Mouse (Mus musculus) right cerebral cortex, postnatal 10 days (tissue): Measurements from ENCODE around the gene Fam216b.
A peak's percentile ranks its signal among the peaks of the same experiment; 100 is the strongest.

ENCODE experiments used
- DNase-seq, 2 experiments: peaks; one replicate each; pipeline ENCODE4 v3.0.0; 2021; ENCODE audit warnings: low spot score in 2 of 2

Fam216b gene

DNA sequence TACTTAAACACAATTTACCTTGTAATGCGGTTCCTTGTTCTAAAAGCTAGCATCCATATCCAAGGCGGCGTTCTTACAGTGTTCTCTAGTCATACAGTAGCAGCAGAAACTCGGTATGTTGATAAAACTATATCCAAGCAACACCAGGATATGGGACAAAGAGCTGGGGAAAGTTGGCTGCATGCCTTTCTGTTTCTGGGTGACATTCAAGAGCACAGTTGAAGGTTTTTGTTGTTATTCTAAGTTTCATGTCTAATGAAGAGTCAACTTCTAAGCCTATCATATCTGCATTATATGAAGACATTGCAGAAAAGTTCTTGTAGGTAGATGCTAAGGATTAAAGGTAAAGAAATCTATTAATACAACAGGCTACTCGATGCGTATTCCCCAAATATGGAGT is at the start of gene Fam216b:
Gene Fam216b (minus strand): TSS at position 101 of the 400 bp plus-strand sequence.
- no peak for DNase-seq

DNA sequence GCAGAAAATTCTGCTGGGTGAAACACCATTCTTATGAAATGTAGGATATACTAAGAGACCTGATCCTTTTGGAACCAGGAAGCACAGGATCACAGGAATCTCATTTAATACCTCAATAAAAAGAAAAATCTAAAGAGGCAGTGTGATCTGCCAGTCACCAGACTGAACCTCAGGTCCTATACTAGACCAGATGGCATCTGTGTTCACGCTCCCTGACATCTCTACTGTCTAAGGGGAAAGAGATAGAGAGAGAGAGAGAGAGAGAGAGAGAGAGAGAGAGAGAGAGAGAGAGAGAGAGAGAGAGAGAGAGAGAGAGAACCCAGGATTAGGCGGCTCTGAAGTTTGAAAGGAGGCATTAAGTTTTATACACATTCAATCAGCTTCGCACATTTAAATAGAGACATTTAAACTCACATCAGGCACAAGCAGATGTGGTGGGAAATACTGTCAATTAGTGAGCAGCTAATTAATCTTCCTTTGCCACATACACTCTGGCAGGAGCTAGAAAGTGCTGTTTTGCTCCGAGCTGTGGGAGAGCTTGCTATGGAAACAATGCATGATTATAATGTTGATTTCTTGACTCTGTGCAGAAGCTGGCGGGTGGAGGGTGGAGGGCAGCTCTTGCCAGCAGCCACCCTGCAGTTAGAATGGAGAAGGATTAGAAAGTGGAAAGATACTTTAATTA is 43.7 kb upstream of the Fam216b start:
- DNase-seq = peak; percentile 38 to 59

DNA sequence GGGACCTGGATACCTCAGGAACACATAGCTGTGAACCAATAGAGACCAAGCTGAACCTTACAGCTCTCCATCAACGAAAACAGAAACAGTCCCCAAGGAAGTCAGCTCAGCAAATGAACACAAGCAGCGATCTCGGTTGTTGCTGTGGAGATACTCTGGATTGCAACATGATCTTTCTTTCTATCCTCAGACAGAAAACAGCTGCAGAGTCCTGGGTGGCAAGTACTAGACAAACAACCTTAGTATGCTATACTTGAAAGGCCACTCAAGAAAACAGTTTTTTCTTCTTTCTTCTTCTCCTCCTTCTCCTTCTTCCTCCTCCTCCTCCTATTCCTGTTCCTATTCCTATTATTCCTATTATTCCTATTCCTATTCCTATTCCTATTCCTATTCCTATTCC is 37.9 kb upstream of the Fam216b start:
- DNase-seq = no peak

DNA sequence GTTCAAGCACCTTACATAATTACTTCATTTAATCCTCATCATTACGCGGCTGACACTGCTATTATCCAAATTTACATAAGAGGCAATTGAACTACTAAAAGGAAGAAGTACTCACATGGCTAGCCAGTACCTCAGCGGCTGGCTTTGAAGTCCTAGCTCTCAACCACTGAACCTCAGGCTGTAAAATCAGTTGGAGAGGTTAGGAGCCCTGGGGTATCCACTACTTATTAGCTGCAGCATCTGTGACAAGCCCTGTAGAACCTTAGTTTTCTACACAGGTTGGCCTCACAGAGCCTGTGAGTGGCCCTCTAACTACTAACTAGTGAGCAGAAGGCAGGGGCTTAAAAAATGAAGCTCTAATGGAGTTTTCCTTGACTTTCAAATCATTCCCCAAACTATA is 31.5 kb upstream of the Fam216b start:
- no peak for DNase-seq

DNA sequence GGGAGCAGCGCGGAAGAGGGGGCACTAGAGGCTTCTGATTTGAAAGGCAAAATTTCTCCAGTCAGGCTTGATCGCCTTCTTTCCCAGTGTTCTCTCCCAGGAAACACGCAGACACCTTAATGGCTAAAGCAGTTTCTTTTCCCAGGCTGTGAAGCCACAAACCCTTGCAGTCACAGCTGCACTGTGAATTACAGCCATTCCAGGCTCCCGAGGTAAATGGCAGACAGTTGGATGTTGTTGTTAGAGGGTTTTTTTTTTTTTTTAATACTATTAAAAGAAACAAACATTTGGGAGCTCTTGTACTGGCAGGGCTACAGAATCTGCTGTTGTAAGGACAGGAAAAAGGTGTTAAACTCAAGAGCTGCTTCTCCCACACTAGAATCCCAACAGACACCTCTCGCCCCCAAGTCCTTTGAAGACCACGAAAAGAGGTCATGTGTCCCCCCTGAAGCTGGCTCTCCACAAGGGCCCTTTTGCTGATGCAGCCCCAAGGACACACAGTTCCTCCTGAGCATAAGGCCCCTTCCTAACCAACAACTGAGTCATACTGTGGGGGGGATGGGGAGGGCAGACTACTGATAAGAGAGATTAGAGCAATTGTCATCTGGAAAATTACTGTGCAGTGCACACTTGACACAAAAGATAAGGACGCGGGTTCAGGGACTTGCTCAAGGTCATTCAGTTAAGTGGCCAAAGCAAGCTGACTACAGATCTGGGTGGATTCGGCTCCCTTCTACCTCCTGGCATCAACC is 30.8 kb upstream of the Fam216b start:
- no peak for DNase-seq

DNA sequence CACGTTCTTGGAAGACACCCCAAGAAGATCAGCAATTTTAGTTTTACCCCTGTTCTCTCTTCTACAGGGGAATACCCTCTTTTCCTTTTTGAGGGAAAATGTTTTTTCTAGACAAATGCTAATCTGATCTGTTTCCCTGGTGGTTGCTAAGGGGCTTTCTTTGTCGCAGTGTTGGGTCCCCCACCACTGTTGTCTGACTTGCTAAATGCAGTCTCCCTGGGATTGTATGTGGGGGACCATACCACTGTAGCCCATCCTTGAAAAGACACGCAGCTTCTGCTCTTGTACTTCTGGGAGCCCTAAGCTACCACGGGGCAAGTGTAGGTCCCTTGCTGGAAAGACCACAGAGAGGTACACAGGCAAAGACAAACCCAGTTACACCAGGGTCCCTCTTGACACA is 28.9 kb upstream of the Fam216b start:
- no peak for DNase-seq

DNA sequence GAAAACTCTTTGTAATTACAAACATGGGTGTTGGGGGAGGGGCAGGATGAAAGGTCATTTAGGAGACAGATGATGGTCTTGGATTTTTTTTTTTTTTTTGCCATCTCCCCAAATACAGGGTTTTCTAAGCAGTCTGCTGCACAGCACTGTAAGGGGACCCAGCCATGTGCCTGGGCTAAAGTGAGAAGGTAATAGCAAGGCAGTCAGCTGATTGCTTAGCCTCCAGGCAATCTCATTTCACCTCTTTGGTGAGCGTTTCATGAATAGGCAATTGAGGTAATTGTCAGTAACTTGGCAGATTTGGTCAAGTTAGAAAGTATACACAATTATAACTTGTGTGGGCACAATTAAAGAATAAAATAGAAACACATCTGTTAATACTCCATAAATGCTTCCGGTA is 28.5 kb upstream of the Fam216b start:
- no peak for DNase-seq

DNA sequence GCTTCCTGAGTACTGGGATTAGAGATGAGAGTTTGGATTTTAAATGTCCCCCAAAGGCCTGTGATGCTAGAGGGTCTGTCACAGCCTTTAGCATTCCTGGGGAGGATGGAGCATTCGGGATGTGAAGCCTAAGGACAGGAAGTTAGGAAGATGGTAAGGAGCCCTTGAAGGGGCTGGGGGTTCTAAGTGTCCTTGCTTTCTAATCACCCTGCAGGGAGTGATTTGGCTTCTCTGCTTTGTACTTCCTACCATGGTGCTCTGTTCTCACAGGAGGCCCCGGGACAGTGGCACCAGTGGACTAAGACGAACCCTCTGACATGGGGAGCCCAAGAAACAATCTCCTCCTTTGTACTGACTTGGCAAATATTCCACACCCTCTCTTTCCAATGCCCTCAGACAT is 23.7 kb upstream of the Fam216b start:
- no peak for DNase-seq

DNA sequence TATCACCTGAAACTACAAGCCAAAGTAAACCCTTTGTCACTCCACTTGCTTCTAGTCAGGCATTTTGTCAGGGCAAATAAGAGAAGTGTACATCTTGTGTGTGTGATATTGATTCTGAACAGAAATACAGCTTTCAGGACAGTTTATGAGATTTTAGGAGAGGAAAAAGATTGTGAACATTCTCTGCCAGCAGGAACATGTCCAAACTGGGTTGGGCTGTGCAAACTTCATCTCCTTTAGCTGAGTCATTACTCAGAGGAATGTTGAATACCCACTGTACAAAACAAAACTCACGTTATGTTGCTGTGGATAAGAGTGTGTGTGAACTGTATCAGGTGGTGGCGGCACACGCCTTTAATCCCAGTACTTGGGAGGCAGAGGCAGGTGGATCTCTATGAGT is 22.1 kb upstream of the Fam216b start:
- DNase-seq = no peak

DNA sequence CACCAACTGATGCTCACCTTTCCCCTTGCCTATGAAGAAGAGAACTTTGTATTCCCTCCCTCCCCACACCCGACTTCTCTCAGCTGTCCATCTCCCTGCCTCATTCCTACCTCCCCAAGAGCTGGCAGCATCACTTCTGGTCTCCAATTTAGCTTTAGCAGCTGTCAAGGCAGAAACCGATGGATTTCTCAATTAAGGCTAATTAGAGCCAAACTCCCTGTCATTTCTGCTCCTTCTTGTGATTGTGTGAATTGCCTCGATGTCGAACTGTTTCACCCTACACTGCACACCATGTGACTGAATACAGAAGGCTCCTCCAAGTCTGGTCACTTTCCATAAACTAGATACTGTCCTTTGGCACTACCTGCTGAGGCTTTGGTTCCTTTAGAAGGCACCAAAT is 20.6 kb upstream of the Fam216b start:
- DNase-seq = no peak

DNA sequence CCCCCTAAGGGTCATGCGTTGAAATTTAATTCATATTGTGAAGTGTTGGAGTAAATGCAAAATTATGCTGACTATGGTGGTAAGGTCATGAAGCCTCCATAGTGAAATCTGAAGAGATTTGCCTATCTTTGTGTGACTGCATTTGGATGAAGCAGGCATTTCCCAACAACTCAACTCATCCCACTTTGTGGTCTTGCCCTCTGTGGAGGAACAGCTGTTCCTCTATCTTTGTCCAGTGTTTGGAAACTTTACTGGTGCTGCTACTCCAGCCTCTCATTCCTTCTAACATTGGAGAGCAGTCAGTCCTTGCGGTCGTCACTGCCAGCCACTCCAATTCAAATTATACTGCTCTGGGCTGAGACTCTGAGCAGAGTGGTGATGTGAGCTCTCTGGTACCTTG is 19.6 kb upstream of the Fam216b start:
- no peak for DNase-seq

DNA sequence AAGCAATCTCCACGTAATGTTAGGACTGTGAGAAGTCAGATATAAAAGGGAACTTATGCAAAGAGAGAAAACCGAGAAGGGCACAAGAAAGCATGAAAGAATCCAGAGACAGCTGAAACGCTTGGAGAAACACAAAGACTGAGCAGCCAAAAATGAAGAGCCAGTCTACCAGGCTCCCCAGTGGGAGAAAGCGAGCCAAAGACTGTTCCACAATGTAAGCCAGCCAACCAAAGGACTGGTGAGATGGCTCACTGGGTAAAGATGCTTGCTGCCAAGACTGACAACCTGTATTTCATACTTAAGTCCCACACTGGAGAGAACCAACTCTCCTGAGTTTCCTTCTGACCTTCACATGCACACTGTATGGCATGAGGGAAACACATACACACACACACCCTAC is 784 bp upstream of the Fam216b start:
- peak in 1 of 2 experiments; percentile 33 for DNase-seq

DNA sequence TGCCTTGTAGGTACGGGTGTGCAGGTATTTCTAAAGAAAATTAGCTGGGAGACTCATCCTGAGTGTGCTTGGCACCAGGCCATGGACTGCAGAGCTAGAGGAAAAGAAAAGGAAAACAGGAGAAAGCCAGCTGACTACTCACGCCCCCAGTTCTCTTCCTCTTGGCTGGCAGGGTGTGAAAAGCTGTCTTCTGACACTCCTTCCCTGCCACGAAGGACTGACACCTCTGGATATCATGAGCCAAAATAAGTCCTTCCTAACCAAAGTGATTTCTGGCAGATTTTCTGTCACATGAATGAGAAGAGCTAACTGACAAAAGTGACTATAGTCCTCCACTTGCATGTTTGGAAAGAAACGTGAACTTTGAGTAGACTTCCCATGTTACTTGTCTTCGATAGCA is 5.3 kb downstream of the Fam216b start:
- DNase-seq = peak in 1 of 2 experiments; percentile 25

DNA sequence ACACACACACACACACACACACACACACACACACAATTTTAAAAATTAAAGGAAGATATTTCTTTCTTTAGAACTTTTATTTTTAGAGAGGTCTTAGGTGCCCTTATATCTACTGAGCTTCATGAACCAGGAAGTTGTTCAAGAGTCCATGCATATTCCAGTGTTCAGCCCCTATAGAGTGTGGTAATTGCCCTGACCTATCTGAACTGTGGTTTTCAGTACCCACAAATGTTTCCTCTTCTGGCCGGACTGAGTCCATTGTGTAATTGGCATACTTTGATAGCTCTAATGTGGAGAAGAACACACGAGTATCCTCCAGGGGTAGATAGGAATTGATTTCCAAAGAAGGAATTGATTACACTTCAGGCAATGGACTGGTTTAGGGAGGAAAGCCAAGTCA is 11.3 kb downstream of the Fam216b start:
- no peak for DNase-seq

DNA sequence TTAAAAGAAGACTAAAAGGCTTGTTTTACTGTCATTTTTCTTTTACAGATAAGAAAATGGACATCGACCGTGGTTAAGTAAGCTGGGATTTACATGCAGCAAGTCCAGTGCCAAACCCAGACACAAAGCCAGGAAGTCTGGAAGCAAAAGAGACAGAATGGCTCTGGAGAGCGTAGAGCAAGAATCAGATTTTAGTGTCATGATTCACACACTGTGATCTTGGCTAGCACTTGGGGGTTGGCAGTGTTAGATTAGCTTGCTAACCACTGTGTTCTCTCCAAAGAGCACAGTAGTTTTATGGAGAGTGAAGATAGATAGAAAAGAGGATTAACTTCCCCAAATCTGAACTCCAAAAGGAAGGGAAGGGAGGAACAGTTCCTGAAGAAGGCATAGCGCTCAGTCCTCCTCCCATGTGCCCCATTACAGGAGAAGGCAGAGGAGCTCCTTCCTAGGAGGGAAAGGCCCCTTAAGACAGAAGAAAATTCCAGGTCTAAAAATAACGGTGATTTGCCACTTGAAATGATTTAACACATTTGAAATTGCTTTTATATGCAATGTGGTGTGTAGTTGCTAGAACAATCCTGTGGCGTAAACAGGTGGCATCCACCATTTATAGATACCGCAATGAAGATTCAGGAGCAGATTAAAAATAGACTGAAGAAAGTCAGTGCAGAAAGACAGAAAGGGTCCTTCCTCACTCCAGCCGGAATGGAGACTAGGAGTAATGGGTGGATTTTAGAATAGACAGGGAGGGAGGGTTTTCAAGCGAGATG is 22.7 kb downstream of the Fam216b start:
- peak in 1 of 2 experiments; percentile 56 for DNase-seq

DNA sequence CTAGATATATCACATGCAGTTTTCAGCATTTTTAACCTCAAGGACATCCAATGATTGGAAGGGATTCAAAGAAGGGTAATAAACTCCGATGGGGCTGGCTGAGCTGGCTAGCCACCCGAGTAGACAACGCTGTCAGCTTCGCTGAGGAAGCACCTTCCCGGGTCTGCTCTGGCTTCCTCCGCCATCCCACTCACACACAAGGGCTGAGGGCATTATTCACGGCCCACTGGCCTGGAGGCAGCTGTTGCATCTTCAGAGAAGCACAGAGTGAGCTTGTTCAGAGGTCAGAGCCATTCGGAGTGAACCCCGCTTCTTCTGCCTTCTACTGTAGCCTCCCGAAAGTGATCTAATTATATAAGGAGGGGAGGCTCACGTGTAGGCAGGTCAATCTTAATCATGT is 26.3 kb downstream of the Fam216b start:
- DNase-seq = no peak

DNA sequence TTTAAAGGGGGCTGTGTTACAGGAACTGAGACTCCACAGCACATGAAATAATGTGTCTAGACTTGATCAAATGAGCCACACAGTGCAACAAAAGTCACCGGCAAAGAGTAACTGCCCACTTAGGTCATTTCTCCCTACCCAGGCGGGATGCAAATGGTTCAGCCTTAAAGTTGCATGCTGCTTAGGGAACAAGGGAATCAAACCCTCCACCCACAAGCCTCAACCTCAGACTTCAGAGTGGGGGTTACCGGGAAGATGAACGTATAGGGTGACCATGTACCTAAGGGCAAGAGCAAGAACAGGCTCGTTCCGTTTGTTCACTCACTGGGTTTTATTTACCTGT is 28.2 kb downstream of the Fam216b start:
- DNase-seq = no peak

DNA sequence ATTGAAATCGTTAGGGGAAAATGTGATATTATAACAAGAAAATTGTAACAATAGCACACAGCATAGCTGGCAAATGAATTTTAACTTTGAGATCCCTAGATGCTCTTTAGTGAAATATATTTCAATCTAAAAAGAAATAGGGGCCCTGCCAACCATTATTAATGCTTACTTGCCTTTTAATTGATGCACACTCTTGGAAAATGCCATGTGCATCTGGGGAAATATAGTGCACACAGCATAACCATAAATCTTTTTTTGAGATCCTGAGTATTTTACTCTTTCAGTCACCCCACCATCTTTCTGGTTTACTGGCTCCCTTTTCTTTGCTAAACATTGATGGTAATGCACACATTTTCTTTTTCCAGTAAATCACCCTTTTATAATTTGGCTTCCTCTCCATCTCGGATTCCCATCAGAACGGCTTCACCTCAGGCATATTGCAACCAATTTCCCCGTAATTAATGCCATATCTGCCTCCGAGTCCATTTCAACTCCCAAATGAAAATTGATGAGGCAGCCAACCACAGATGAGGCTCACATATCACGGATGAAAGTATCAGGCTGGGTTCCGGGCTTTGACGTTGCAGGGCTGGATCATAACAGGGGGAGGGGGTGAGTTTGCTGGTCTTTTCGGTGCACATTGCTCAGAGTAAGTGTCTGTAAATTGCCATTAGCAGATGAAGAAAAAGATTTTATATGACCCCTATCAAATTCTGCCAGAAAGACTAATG is 28.8 kb downstream of the Fam216b start:
- no peak for DNase-seq

DNA sequence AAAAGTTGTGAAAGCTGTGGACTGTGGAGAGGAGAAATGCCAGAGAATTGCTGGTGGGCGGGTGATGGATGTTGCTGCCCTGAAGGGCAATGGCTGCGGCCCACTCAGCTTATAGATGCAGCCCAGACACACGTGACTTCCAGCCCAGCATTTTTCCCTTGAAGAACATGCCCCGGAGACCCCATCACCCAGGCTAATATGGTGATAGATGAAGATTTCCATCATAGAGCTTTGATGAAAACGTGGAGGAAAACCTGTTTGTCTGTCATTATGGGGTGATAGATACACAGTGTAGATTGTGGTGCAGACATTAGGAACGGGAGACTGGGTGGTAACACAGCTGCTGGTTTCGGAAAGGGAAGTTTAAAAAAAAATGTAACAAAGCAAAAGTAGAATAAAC is 31.4 kb downstream of the Fam216b start:
- DNase-seq = no peak

DNA sequence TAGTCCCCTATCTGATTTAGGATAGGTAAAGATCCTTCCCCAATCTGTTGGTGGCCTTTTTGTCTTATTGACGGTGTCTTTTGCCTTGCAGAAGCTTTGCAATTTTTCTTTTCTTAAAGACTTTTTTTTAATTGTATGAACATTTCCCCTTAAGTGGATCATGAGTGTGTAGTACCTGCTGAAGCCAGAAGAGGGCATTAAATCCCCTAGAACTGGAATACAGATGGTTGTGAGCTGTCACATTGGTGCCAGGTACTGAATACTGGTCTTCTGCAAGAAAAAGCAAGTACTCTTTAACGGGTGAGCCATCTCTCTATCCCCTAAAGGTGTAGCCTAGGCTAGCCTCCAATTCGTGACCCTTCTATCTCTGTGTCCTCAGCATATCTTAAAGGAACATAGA is 32.4 kb downstream of the Fam216b start:
- DNase-seq = no peak

DNA sequence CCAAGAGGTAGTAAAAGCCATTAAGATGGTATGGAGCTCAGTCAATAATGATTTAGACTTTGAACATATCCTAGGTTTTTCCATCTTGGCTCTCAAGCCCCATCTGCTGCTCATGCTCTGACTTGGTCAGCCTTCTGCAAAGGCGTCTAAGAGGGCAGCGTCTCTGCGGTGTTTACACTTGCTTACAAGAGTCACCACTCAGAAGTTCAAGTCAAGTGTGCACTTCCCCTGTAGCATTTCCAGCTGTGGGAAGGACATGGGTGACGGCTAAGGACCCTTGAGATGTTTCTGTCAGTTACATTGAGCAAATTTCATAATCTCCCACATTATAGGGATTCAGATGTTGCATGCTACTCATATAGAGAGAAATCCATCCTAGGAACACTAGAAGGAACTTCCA is 40.1 kb downstream of the Fam216b start:
- no peak for DNase-seq

DNA sequence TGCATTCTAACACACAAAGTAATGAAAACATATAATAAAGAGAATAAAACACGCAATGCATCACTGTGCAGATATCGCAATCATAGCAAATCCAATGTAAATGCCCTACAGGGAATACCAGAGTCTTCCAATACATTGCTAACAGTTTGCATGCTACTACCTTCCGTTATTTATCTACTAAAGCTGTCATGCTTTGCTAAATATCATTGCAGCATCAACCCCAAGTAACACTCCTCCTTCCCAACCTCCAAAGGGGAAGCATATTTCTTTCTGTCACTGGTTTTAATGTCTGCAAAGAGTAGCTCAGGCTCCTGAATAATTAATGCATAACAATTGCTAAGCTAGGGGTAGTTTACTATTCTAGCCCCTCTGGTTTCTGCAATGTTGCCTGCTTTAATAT is 40.5 kb downstream of the Fam216b start:
- no peak for DNase-seq
